Mouse (Mus musculus) left cerebral cortex, postnatal 25 days (tissue): ENCODE data around the gene Papss1. TPM values are rescaled to one million over a fixed set of nuclear protein-coding genes. Genes with fewer than 3 reads are reported as not detected.
"Not testable (repeated sequence)": the region's sequence is repeated elsewhere in the genome, so short reads cannot be mapped to it uniquely, and the experiment has no call there.

ENCODE experiments used
- DNase-seq, 2 experiments: peaks; one replicate each; pipeline ENCODE4 v3.0.0; 2022; ENCODE audit warnings: low spot score in 2 of 2, mixed read lengths in 1 of 2
- intact Hi-C: fragments of 180-260 bp; cut with DNase I; formaldehyde crosslinking; loops from one replicate; pipeline ENCODE4 v1.15.1; 2025
- total RNA-seq, 2 experiments: library from RNA; stranded (reverse); gene quantifications; 2 replicates each; pipeline ENCODE4 v1.2.3; 2021

Gene Papss1
- total RNA-seq, result 10 to 100 TPM; 65.9 to 67.7 TPM

DNA sequence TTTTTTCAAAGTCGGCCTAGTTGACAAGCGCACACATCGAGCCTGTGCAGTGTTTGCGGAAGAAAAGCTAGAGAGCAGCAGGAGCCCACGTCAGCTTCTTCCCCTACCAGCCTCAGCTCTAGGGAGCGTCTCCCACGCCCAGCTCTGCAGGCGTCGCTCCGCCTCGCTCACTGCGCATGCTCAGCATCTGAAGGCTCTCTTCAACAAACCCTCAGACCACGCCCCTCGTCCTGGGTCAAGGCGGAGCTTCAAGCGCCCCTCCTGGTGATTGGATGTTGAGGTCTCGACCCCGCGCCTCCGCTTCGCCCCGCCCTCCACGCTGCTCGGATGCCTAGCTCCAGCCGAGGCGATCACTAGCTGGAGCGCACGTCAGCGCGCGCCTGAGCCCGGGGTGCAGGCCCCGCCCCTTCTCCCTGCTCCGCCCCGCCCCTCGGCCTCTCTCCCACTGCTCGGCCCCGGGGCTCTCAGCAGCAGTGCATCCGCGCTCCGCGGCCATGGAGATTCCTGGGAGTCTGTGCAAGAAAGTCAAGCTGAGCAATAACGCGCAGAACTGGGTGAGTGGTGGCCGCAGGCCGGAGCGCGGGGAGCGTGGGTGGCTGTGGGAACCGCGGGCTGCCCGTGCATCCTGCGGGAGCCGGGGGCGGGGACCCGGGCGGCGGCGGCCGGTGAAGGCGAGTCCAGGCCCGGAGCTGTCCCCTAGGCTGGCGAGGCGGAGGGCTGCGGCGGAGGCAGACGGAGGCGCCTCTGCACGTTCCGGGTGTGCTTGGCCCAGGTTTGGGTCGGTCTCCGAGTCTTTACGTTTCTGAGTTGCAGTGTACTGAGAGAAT, at the start of gene Papss1:
Papss1 (plus strand) TSS at position 339 of the 827 bp plus-strand sequence.
- intact Hi-C loops, result no loop called here
- DNase-seq, result peak; percentile 100

DNA sequence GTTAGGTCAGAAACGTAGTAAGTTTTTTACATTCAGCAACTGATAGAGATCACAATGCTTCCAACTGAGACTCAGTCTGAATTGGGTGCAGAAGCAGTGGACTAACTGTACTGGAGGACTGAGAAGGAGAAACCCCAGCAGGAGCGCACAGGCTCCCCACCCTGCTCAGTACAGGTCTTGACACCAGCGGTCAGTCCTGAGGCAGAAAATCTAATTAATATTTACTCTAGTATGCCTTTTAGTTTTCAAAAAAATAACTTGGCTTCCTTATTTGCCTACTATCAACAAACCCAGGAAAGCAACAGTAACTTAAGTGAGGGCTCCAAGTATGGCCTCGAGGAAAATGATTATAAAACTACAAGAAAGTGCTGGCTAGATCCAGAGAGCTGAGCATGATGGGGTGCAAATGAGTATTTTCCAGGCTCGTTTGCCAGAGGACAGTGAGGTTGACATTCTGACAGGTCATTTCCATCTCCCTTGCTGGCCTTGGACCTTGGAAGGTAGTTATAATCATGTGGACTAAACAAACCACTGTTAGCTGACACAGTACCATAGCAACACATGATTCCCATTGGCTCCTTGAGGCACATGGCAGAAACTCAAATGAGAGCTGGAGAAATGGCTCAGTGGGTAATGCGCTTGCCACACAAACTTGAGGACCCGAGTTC, 48.1 kb upstream of the Papss1 start:
- intact Hi-C loops, result no loop called here

DNA sequence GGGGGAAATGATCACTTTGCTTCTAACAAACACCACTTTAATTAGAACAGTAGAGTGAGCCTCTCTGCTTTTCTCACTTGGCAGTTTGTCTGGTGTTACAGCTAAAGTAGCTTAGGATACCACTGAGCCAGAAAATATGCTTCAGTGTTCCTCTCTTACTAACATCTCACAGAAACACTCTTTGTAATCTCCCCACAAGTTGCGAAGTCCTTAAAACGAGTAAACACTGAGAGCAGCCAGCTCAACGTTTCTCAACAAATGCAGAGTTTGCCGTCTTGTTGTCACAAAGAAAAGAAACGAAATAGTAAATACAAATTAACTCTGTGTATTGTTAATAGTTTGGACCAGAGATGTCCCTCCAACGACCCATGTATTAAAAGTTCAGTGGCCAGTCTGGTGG, 46.8 kb upstream of the Papss1 start:
- DNase-seq, result no peak
- intact Hi-C loops, result no loop called here

More for the DNA sequence above, 48.1 kb upstream of the Papss1 start:
- DNase-seq, result no peak

DNA sequence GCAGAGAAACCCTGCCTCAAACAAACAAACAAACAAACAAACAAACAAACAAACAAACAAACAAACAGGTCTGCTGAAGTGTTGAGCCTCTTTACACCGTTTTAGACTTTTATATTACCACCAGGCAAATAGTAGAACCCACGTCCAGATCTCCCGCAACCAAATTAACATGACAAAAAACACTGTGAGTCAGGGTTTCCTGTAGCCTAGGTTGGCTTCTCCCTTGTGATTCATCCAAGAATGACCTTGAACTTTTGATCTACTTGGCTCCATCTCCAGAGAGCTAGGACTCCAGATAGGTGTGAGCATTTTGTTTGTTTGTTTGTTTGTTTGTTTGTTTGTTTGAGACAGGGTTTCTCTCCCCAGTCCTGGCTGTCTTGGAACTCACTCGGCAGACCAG, 43.4 kb upstream of the Papss1 start:
- no peak for DNase-seq
- intact Hi-C loops, result no loop called here

DNA sequence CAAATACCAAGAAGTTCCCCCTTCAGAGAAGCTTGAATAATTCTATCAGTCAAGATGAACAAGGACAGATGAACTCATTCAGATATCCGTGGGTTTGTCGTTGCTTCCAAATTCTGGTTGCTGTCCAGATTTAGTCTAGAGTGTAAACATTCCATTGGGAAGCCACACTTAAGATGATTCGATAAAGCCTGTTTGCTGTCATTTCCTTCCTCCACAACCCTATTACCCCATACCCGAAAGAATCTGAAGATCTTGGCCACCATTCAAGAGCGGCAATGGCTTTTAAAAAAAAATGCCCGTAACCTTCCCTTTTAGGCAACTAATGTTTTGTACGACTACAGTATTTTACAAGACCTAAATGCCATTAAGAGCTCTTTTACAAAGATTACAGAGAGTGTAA, 42.3 kb upstream of the Papss1 start:
- intact Hi-C loops, result no loop called here
- no peak for DNase-seq

DNA sequence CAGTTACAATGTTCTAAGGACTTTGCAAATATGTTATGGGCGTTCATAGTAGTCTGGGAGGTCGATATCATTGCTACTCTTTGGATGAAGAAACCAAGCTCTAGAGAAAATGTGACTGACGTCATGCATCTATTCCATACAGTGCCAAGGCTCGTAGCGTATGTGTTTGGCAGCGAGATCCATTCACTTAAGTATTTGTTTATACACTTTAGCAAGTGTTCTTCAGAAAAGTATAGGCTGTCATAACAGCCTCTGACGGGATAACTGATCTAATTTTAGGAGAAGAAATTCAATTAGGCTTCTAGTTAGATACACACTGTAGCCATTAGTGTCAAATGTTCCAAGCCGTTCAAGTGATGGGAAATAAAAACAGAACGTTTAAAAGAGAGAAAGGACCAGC, 40.8 kb upstream of the Papss1 start:
- intact Hi-C loops, result no loop called here

DNA sequence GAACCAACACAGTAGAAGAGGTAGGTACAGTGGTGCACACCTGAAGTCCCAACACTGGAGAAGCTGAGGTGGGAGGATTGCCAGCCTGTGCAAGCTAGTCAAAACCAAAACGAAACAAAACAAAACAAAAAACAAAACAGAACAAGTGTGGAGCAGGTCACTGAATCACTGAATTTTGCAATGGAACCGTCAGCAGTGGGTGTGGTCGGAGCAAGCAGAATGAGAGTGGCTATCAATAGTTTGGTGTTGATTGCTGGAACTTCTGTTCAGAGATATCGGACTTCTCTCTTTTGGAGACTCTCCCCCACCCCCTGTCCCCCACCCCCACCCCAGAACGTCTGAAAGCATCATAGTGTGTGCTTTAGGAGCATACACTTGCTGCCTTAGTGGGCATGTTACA, 40.4 kb upstream of the Papss1 start:
- no peak for DNase-seq
- intact Hi-C loops, result no loop called here

More for the DNA sequence above, 40.8 kb upstream of the Papss1 start:
- DNase-seq, result no peak

DNA sequence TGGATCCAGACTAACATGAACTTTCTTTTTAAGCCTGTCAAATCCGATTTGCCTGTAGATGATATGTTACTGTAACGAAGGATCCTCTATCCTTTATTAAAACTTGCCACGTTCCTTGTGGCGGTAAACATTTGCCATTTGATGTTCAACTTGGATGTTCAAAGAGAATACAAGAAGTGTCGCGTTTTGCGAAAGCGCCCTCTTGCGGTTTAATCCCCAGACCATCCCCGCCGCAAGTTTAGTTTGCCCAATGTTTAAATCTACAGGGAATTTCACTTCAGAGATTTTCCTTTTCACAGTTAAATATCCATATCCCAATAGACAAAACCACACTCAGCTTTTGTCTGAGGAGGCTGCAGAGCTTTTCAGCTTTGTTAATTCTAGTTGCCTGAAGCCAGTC, 39.8 kb upstream of the Papss1 start:
- intact Hi-C loops, result loop anchor here (1.0 kb wide), 1 partner anchor 204 kb away; no protein-coding TSS in a partner anchor
- peak; percentile 24 to 35 for DNase-seq

DNA sequence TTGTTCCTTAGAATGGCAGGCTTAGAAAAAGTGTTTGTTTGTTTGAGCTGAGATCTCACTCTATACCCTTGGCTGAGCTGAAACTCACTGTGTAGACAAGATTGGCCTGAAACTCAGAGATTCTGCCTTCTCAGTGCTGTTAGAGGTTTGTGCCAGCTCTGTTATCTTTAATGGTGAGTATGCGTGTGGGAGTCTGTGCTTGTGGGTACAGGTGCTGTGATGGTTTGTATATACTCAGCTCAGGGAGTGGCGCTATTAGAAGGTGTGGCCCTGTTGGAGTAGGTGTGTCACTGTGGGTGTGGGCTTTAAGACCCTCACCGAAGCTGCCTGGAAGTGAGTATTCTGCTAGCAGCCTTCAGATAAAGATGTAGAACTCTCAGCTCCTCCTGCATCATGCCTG, 39.3 kb upstream of the Papss1 start:
- intact Hi-C loops, result loop anchor here (1.0 kb wide), 1 partner anchor 205 kb away; no protein-coding TSS in a partner anchor
- DNase-seq, result no peak

DNA sequence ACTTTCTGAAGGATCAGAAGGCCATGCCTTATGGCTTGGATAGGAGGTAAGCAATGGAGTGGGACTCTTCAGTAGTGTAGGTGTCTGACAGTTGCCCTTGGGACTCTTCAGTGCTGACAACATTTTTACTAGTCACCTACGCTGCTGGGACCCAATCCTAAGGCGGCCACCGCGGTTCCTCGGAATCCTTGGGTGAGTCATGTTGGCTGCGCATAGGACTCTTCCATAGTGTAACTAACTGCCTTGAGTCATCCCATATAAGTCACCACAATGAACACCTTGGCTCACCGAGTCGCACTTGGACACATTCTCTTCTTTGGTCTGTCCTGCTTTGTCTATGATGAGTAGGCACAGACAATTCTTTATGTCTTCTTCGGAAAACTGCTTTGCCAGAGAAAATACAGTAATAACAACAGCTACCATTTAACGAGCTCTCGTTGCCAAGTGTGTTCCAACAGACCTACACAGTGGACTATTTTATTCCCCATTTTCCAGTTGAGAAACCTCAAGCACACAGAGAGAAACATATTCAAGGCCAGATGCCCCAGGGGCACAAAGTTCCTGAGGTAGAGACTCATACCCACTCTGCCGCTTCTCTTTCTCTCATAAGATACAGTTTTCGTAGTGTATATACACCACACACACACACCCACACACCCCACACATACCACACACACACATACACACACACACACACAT, 23.2 kb upstream of the Papss1 start:
- DNase-seq, result peak in 1 of 2 experiments; percentile 20
- intact Hi-C loops, result no loop called here

DNA sequence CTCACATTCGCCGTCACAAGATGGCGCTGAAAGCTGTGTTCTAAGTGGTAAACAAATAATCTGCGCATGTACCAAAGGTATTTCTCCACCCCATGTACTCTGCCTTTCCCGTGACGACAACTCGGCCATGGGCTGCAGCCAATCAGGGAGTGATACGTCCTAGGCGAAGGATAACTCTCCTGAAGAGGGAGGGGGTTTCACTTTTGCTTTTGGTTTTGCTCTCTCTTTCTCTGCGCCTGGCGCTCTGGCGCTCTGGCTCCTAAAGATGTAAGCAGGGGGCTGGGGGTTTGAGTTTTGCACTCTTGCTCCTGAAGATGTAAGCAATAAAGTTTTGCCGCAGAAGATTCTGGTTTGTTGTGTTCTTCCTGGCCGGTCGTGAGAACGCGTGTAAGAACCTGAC, 17.0 kb upstream of the Papss1 start:
- DNase-seq, intact Hi-C loops: not testable (repeated sequence)

DNA sequence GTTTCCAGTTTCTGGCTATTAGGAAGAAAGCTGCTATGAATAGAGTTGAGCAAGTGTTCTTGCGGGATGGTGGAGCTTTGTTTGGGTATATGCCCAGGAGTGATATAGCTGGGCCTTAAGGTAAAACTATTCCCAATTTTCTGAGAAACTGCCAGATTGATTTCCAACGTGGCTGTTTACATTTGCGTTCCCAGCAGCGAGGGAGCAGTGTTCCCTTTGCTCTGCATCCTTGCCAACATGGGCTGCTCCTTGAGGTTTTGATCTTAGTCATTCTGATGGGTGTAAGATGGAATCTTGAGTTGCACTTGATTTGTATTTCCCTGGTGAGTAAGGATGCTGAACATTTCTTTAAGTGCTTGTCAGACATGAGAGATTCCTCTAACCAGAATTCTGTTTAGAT, 14.5 kb upstream of the Papss1 start:
- no peak for DNase-seq
- intact Hi-C loops, result loop anchor here (5.0 kb wide), 1 partner anchor 248 kb away; the partner anchor contains the start of gene Cyp2u1

DNA sequence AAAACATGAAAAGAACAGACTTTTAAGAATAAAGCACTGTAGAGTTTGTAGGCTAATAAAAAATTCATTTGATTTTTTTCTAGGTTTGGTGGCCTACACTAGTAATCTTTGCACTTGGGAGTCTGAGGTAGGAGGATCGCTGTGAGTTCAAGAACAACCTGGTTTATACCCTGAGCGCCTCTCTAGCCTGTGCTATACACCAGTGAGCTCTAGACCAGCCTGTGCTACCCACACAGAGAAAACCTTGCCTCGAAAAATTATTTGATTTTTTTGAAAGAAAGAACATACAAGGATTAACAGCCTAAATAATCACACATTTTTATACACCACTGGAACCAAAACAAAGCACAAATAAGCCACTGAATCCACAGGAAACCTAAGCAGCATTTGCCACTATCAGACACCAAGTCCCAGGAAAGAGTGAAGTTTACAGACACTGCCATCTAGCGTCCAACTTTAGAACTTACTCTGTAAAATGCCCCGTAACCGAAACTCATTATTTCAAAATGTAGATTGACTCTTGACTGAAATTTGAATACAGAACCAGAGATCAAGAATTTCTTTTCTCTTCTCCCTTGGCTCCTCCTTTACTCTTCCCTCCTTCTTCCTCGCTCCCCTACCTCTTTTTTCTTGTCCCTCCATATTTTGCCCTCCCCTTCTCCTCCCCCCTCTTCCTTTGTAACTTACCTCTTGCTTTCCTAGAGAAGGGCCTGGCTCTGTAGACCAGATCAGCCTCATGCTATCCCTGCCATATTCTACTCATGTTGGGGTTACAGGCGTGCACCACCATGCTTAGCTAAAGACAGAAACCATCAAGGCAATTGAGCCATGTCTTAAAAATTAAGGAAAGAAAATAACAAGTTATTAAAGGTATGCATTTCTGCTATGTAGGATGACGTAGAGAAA, 12.0 kb upstream of the Papss1 start:
- DNase-seq, result peak; percentile 61

DNA sequence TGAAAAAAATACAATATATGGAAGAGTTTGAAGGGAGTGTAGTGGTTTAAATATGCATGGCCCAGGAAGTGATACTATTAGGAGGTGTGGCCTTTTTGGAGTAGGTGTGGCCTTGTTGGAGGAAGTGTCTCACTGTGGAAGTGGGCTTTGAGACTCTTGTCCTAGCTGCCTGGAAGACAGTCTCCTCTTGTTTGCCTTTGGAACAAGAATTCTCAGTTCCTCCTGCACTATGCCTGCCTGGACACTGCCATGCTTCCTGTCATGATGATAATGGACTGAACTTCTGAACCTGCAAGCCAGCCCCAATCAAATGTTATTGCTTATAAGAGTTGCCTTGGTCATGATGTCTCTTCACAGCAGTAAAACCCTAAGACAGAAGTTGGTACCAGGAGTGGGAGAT, 8.8 kb upstream of the Papss1 start:
- DNase-seq, result no peak
- intact Hi-C loops, result no loop called here

More for the DNA sequence above, 12.0 kb upstream of the Papss1 start:
- intact Hi-C loops, result loop anchor here (1.0 to 5.0 kb wide), 2 partner anchors 232 to 250 kb away; partner anchors contain the start of gene Cyp2u1

DNA sequence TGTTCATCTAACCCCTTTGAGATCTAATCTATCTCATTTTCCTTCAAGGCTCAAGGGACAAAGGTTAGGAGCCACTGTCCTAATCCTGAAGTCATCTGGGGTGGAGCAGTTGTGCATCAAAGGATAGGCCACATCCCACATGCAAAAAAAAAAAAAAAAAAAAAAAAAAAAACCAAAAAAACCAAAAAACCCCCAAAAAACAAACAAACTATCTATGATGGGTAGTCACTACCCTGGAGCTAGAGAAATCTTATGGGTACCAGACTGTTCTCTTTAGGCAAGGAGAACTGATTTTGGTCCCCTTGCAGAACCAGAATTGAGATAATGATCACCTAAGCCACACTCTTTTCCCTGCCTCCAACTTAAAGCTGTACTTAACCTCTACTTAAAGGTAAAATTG, 3.0 kb upstream of the Papss1 start:
- intact Hi-C loops, result no loop called here
- DNase-seq, result no peak

DNA sequence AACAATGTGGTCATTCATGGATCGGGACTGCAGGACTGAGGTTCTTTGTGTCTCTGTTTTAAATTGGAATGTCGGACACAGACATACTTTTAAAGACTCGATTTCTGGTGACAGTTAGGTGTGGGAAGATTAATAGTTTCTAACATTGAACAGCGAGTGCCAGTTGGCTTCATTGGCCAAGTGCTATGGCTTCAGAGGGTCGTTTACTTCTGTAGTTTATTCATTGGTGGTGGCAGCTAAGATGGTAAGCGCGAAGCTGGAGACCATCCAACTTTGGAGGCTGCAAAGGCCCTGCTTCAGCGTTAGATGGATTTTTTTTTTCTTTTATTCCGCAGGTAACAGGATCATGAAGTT, 666 bp downstream of the Papss1 start:
- DNase-seq, result peak in 1 of 2 experiments; percentile 19
- intact Hi-C loops, result no loop called here

DNA sequence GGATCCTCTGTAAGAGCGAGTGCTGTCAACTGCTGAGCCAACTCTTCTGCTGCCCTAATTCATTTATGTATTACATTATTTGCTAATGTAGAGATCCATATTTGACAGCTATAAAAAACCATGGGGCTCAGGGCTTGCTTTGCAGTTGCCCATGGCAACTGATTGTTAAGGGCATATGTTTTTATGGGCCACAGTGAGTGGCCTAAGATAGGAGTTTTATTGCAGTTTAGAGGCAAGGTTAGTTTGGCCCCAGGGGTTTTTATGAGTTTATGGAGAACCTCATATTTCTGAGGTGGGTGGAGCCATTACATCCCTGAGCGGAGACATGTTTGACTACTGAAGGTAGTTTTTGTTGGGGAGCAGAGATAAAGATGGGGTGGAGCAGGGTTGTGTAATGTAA, 1.7 kb downstream of the Papss1 start:
- DNase-seq, result no peak
- intact Hi-C loops, result no loop called here

DNA sequence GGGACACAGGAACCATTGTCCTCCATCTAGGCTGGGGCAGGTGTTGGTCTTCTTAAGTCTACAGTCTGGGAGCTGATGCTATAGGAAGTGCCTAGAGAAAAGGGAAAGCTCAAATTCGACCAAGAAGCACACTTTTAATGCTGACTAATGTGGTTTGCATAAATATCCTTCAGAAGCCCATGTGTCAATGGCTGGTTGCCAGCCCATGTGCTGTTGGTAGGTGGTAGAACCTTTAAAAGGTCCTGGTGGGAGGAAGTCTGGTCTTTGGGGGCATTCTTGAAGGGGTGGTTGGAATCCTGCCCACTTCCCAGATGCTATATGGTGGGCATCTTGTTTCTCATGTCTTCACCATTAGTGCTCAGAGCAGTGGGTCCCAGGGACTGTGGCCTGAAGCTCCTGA, 5.9 kb downstream of the Papss1 start:
- no peak for DNase-seq
- intact Hi-C loops, result no loop called here

DNA sequence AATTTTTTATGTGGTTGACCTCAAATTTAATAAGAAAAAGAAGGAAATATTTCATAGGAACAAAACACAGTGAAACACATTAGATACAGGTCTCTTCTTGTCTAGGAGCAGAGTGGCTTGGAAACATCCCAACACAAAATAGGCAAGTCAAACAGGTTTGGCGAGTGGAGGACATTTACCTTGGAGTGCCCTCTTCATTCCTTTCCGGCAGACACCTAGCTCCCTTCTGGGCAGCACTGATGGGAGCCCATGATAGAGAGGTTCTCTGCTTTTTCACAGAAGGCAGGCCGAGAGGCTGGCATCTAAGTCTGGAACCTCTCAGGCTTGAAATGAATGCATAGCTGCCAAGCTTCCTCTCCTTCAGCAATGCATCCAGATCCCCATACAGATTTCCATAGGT, 9.0 kb downstream of the Papss1 start:
- intact Hi-C loops, result no loop called here
- no peak for DNase-seq
